Mouse (Mus musculus) ovary, postnatal 14 days (tissue): Measurements from ENCODE around the gene Hbq1a.
"Not testable (repeated sequence)": the region's sequence is repeated elsewhere in the genome, so short reads cannot be mapped to it uniquely, and the experiment has no call there.

Experiments used
- DNase-seq: peaks from one replicate; pipeline ENCODE4 v3.0.0; 2022; ENCODE audit warnings: low spot score

Gene Hbq1a

GRCm38 (mm10) chr11:32299865-32300264 is at the start of gene Hbq1a:
TSS of gene Hbq1a (plus strand) at chr11:32300069.
- peak; percentile 45 for DNase-seq

- no peak for DNase-seq
These were observed 48.7 kb upstream of the Hbq1a start for GRCm38 (mm10) chr11:32250880-32251763.

- DNase-seq, result no peak
These were observed 46.7 kb upstream of the Hbq1a start for GRCm38 (mm10) chr11:32253121-32253520.

- DNase-seq, result no peak
These were observed 43.7 kb upstream of the Hbq1a start for GRCm38 (mm10) chr11:32256146-32256545.

GRCm38 (mm10) chr11:32256566-32256965 is 43.3 kb upstream of the Hbq1a start:
- no peak for DNase-seq

GRCm38 (mm10) chr11:32262674-32263415 is 37.0 kb upstream of the Hbq1a start:
- no peak for DNase-seq

- no peak for DNase-seq
These were observed 34.6 kb upstream of the Hbq1a start for GRCm38 (mm10) chr11:32265117-32265738.

GRCm38 (mm10) chr11:32266194-32266593 is 33.7 kb upstream of the Hbq1a start:
- no peak for DNase-seq

- DNase-seq, result no peak
These were observed 33.1 kb upstream of the Hbq1a start for GRCm38 (mm10) chr11:32266776-32267175.

GRCm38 (mm10) chr11:32267188-32267884 is 32.5 kb upstream of the Hbq1a start, which contains the start of gene Nprl3:
TSS of gene Nprl3 (minus strand) at chr11:32267707.
- DNase-seq, result peak; percentile 94

- DNase-seq, result no peak
These were observed 31.9 kb upstream of the Hbq1a start for GRCm38 (mm10) chr11:32267964-32268363.

- no peak for DNase-seq
These were observed 30.9 kb upstream of the Hbq1a start for GRCm38 (mm10) chr11:32268952-32269351.

- DNase-seq, result no peak
These were observed 28.7 kb upstream of the Hbq1a start for GRCm38 (mm10) chr11:32271178-32271577.

- DNase-seq, result no peak
These were observed 23.5 kb upstream of the Hbq1a start, which contains the start of gene Hba-x for GRCm38 (mm10) chr11:32276347-32276746. TSS of gene Hba-x (plus strand) at chr11:32276400.

- DNase-seq, result no peak
These were observed 22.0 kb upstream of the Hbq1a start for GRCm38 (mm10) chr11:32277736-32278457.

GRCm38 (mm10) chr11:32278458-32278957 is 21.4 kb upstream of the Hbq1a start:
- no peak for DNase-seq

GRCm38 (mm10) chr11:32280646-32281045 is 19.2 kb upstream of the Hbq1a start:
- no peak for DNase-seq

- DNase-seq, result no peak
These were observed 18.3 kb upstream of the Hbq1a start for GRCm38 (mm10) chr11:32281416-32282144.

- not testable (repeated sequence) for DNase-seq
These were observed 16.6 kb upstream of the Hbq1a start, which contains the start of gene Hba-a1 for GRCm38 (mm10) chr11:32283091-32283777. TSS of gene Hba-a1 (plus strand) at chr11:32283511.

- not testable (repeated sequence) for DNase-seq
These were observed 15.3 kb upstream of the Hbq1a start for GRCm38 (mm10) chr11:32284582-32284981.
